In genomic region chr3:35099876-35100420, GRCm38 (mm10) we compare ENCODE assay signal across 23 mouse cellular contexts.
"Had no signal": no experiment of that assay in that cellular context is flagged by ENCODE, and none has a peak within 500 bp of the region (broad histone marks: within the 10 kb centered on the region; RNA-seq: fewer than 3 reads in every experiment).

No protein-coding gene starts in this region.

- H3K9ac ChIP-seq: kidney, embryonic 15.5 days; limb, embryonic 12.5 days; limb, embryonic 15.5 days; liver, embryonic 14.5 days; liver, postnatal 0 days; lung, embryonic 14.5 days; neural tube, embryonic 13.5 days had no signal

- H3K4me1 ChIP-seq: kidney, embryonic 15.5 days; limb, embryonic 15.5 days had no signal

- ATAC-seq: liver, postnatal 0 days; lung, postnatal 0 days; midbrain, embryonic 16.5 days had no signal

- DNase-seq: kidney, postnatal 10 days; kidney, postnatal 36 days; layer of hippocampus, postnatal 36 days; liver, postnatal 0 days; lung, embryonic 14.5 days; right cerebral cortex, adult 18-20 months; right cerebral cortex, postnatal 14 days; right cerebral cortex, postnatal 4 days; thymus, adult 2 months; thymus, postnatal 14 days; thymus, postnatal 4 days had no signal

- H3K9me3 ChIP-seq: kidney, embryonic 15.5 days; limb, embryonic 12.5 days; limb, embryonic 15.5 days; neural tube, embryonic 13.5 days had no signal

- H3K4me3 ChIP-seq: kidney, embryonic 15.5 days; left cerebral cortex, adult 2 months; limb, embryonic 12.5 days; limb, embryonic 15.5 days; myocyte; neural tube, embryonic 13.5 days had no signal

- H3K4me2 ChIP-seq: kidney, embryonic 15.5 days; limb, embryonic 12.5 days; limb, embryonic 15.5 days; liver, embryonic 11.5 days; lung, embryonic 14.5 days; neural tube, embryonic 13.5 days had no signal

- H3K36me3 ChIP-seq: kidney, embryonic 15.5 days; limb, embryonic 12.5 days; limb, embryonic 15.5 days; neural tube, embryonic 13.5 days had no signal

- H3K27ac ChIP-seq: kidney, embryonic 15.5 days; left cerebral cortex, adult 2 months; limb, embryonic 12.5 days; limb, embryonic 15.5 days; liver, embryonic 14.5 days; macrophage; neural tube, embryonic 13.5 days; stomach, postnatal 0 days had no signal
